Mouse (Mus musculus) stomach, embryonic 15.5 days (tissue): ENCODE results near the gene Hivep1. TPM values are rescaled to one million over a fixed set of nuclear protein-coding genes. Genes with fewer than 3 reads are reported as not detected.
A peak's percentile ranks its signal among the peaks of the same experiment; 100 is the strongest.

ENCODE experiments used
- ATAC-seq: fragments of 200-750 bp; cut with Nextera tagmentation; 2 replicates; pipeline ENCODE4 v1.8.0; 2017; ENCODE audit warnings: low read depth, moderate number of reproducible peaks, moderate TSS enrichment; ENCODE audit not compliant: insufficient read depth, low FRiP score
- H3K27ac ChIP-seq: fragments of 300-500 bp; sonication (generic); 2 replicates; pipeline ENCODE4 v1.5.1; 2015; ENCODE audit warnings: mild to moderate bottlenecking, inconsistent platforms
- H3K27me3 ChIP-seq: fragments of 300-500 bp; sonication (generic); replicated peaks from 2 replicates; pipeline ENCODE4 v1.6.1; 2015; ENCODE audit warnings: inconsistent platforms
- H3K36me3 ChIP-seq: fragments of 300-500 bp; sonication (generic); 2 replicates; pipeline ENCODE4 v1.6.1; 2015; ENCODE audit warnings: inconsistent platforms
- H3K4me1 ChIP-seq: fragments of 300-500 bp; sonication (generic); 2 replicates; pipeline ENCODE4 v1.6.1; 2015; ENCODE audit warnings: inconsistent platforms
- H3K4me2 ChIP-seq: fragments of 300-500 bp; sonication (generic); 2 replicates; pipeline ENCODE4 v1.6.1; 2015; ENCODE audit warnings: mild to moderate bottlenecking, inconsistent platforms
- H3K4me3 ChIP-seq: fragments of 300-500 bp; sonication (generic); replicated peaks from 2 replicates; pipeline ENCODE4 v1.5.1; 2015; ENCODE audit warnings: inconsistent platforms
- H3K9ac ChIP-seq: fragments of 300-500 bp; sonication (generic); 2 replicates; pipeline ENCODE4 v1.6.1; 2015; ENCODE audit warnings: inconsistent platforms
- H3K9me3 ChIP-seq: fragments of 300-500 bp; sonication (generic); 2 replicates; pipeline ENCODE4 v1.6.1; 2016; ENCODE audit warnings: inconsistent platforms
- WGBS: fragments of 180-500 bp; shearing (Covaris S2); methylation state at CpG from one replicate; pipeline ENCODE4 v1.1.7; 2015; 5-methylcytosine and 5-hydroxymethylcytosine counted together
- polyA plus RNA-seq: library from polyadenylated mRNA; unstranded; fragments of >200 nt; fragmentation: Nextera tagmentation; extraction: Ambion mirVana; gene quantifications from 2 replicates; pipeline ENCODE4 v1.2.1, GENCODE M21; 2015

Hivep1 gene
- polyA plus RNA-seq, 1 experiment from 2014 or later, result 9.4 TPM

DNA sequence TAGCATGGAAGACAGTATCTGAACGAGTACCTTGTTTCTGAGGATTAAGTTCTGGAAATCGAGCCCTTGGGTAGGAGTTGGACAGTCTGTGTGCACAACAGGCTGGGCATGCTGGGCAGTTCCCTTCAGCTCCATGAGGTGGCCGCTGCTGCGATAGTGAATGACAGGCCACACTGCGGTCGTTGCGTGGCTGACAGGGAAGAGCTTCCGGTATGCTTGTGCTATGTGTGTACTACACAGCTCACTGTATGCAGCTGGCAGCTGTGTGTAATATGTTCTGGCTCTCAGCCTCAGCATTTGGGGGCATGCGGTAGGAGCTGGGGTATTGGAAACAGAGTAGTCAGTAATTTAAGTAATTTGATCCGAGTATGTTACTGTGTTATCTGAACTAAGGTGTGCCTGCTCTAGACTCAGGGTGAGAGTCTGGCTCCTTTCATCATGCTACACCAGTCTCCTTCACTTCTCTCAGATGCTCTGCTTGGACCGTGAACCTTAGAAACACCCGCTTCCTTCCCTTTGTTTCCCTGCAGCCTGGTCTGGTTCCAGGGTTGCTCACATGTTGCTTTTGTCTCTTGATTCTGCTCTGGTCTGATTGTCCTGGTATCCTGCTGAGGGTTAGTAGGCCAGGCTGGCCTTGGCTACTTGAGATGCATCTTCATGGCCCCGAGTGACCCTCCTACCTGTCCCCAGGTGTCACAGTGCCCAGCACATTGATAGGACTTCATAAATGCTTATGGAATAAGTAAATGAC lies 49.8 kb downstream of the Hivep1 start:
- H3K27me3 ChIP-seq, result no peaks in the 10 kb centered on the region
- WGBS, result 48% methylated on average over 13 of the region's 13 CpGs
- H3K4me3 ChIP-seq, result no peak overlapping the region
- H3K9ac ChIP-seq, result no peak overlapping the region
- ATAC-seq, result no peak
- H3K4me2 ChIP-seq, result no peak overlapping the region
- H3K36me3 ChIP-seq, result no peaks in the 10 kb centered on the region
- H3K27ac ChIP-seq, result no peak overlapping the region
- peaks cover 12% of the 10 kb centered on the region; the same call in 1 of the 2 replicates for H3K4me1 ChIP-seq
- H3K9me3 ChIP-seq, result no peaks in the 10 kb centered on the region

DNA sequence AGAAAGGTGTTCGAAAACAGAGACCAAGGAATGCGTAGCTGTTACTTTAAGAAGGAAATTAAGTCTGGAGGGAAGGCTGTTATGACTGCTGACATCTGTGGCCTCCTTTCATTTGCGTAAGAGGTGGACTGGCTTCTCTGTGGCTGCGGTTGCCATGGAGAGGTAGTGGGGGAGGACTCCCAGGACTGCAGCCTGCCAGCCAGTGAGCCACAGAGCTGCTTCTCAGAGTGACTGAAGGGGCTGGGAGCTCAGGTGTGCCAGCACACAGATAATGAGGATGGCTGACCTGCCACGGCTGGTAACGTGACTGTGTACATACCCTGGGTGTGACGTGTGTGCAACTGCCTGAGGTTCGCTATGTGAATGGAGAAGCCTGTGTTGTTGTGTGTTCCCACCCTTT lies 51.2 kb downstream of the Hivep1 start:
- H3K4me2 ChIP-seq, result peak overlapping the region; percentile 27; the same call in 1 of the 2 replicates
- ATAC-seq, result peak; percentile 82; the same call in 1 of the 2 replicates
- H3K4me1 ChIP-seq, result peaks cover 12% of the 10 kb centered on the region; the same call in 1 of the 2 replicates
- no peak overlapping the region for H3K9ac ChIP-seq
- no peak overlapping the region for H3K4me3 ChIP-seq
- no peaks in the 10 kb centered on the region for H3K36me3 ChIP-seq
- H3K27ac ChIP-seq, result no peak overlapping the region
- H3K27me3 ChIP-seq, result no peaks in the 10 kb centered on the region
- WGBS, result 26% methylated on average over 8 of the region's 8 CpGs
- no peaks in the 10 kb centered on the region for H3K9me3 ChIP-seq

DNA sequence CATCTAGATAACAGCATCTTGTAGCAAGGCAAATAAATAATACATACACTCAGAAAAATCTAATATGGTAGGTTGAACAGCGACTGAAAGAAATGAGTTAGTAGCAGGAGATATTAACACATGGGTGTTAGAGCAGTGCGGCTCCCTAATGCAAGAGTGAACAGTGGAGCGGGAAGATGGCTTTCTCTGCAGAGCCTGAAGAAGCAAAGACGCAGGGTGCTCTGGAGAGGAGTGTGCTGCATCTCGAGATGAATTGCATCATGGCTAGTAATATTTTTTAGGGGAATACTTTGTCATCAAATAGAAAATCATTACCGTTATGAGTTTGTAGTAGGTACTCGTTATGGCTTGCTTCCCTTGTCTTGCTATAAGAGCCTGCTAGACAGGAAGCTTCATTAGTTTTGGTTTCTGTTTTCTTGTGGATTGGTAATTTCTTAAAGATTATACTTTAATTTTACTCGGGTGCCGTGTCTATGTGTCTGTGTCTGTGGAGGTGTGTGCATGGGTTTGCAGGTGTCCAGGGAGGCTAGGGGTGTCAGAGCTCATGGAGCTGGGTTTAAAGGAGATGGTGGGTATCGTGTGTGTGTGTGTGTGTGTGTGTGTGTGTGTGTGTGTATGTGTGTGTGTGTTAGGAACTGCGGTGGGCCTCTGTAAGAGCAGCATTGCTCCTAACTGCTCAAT lies 51.8 kb downstream of the Hivep1 start:
- no peak for ATAC-seq
- Histone ChIP-seq H3K36me3 (no peaks in the 10 kb centered on the region), H3K27me3 (no peaks in the 10 kb centered on the region), H3K9me3 (no peaks in the 10 kb centered on the region), H3K4me1 (peaks cover 12% of the 10 kb centered on the region; the same call in 1 of the 2 replicates), H3K4me2 (no peak overlapping the region), H3K4me3 (no peak overlapping the region), H3K9ac (no peak overlapping the region), H3K27ac (no peak overlapping the region)
- WGBS, result 65% methylated on average over 11 of the region's 11 CpGs

DNA sequence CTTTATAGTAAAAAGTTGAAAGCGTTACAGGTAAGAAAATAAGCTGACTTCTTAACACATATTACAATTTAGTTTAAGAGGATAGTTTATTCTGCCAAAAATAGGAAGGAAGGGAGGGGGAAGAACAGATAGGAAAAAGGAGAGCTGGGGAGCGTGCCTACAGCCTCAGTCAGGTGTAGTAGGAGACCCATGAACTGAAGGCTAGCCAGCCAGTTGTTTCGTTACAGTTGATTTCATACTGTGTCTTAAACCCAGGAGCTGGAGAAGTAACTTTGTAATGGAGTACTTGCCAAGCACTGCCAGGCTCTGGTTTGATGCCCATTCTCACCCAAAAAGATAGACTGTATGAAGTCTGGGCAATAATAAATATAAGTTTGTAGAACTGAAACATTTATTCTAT lies 52.5 kb downstream of the Hivep1 start:
- no peak for ATAC-seq
- Histone ChIP-seq H3K4me2 (no peak overlapping the region), H3K9me3 (no peaks in the 10 kb centered on the region), H3K27me3 (no peaks in the 10 kb centered on the region), H3K36me3 (no peaks in the 10 kb centered on the region), H3K4me1 (peaks cover 12% of the 10 kb centered on the region; the same call in 1 of the 2 replicates), H3K9ac (no peak overlapping the region), H3K27ac (no peak overlapping the region), H3K4me3 (no peak overlapping the region)
- WGBS, result 88% methylated on average over 3 of the region's 3 CpGs

DNA sequence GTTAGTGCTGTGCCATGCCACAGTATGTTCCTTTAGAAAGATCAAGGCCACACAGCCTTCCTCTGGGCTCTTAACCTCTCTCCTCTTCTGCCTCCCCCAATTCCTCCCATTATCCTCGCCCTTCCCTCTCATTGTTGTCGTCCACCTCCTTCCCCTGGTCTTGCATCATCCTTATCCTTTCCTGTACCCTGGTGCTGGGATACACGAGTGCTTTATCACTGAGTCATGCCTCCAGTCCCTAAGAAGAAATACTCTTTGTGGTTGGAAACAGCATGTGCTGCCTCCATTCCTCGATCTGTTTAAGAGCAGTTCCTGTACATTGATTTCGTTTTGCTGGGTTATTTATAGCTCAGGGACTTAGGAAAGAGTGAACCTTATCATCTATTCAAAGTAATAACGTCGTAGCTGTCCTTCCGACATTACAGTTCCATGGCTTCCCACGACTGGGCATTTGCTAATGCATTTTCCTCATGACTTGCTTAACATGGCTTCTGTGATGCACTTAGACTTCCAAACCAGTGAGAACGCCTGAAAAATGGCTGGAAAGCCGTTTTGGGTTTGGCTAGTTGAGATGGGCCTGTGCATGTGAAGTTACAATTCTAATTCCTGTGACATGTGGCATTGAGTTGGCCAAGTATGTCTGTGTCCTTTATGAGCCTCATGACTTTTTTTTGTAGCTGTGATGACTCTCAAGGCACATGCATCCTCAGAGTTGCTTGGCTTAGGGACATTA lies 56.8 kb downstream of the Hivep1 start:
- no peak overlapping the region for H3K9ac ChIP-seq
- ATAC-seq, result no peak
- H3K4me3 ChIP-seq, result no peak overlapping the region
- no peak overlapping the region for H3K4me2 ChIP-seq
- H3K9me3 ChIP-seq, result no peaks in the 10 kb centered on the region
- WGBS, result 60% methylated on average over 11 of the region's 11 CpGs
- peaks cover 3% of the 10 kb centered on the region; the same call in 1 of the 2 replicates for H3K4me1 ChIP-seq
- no peaks in the 10 kb centered on the region for H3K36me3 ChIP-seq
- H3K27me3 ChIP-seq, result no peaks in the 10 kb centered on the region
- H3K27ac ChIP-seq, result no peak overlapping the region

DNA sequence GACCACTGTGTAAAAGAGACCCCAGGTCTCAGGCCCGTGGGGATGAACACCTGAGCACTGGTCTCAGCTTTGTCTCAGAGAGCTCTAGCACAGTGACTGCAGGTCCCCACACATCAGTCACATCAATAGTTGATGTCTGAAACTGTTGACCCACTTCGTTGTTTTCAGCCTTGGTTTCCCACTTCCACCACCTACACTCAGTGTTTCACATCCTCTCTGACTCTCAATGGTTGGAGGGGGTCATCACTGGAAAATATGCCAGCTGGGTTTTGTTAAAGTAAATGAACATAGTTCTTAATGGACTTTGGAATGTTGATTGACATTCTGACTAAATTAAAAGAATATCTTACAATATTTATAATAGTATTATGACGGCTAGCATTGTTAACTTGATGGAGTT lies 58.6 kb downstream of the Hivep1 start:
- H3K27me3 ChIP-seq, result no peaks in the 10 kb centered on the region
- H3K9ac ChIP-seq, result no peak overlapping the region
- H3K27ac ChIP-seq, result no peak overlapping the region
- no peak for ATAC-seq
- H3K9me3 ChIP-seq, result no peaks in the 10 kb centered on the region
- H3K4me1 ChIP-seq, result peaks cover 3% of the 10 kb centered on the region; the same call in 1 of the 2 replicates
- no peak overlapping the region for H3K4me2 ChIP-seq
- WGBS, result 88% methylated on average over 3 of the region's 3 CpGs
- no peaks in the 10 kb centered on the region for H3K36me3 ChIP-seq
- no peak overlapping the region for H3K4me3 ChIP-seq

DNA sequence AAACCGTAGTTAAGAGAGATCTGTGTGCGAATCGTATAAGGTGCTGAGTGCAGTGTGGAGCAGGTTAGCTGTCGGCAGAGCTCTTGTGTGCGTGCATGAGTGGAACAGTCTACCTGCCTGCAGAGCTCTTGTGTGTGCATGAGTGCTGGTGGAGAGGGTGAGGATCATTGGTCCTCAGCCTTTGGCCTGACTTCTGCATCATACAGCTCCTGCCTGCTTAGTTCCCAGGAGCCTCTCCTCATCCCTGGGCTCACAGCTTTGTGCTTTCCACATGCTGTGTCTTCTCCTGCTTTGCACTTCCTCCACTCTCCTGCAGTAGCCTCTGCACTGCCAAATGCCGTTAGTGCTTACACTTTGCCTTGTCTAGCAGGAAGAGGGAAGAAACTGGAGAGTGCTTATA lies 60.2 kb downstream of the Hivep1 start:
- no peak for ATAC-seq
- Histone ChIP-seq H3K4me3 (no peak overlapping the region), H3K27me3 (no peaks in the 10 kb centered on the region), H3K4me2 (no peak overlapping the region), H3K9me3 (no peaks in the 10 kb centered on the region), H3K36me3 (no peaks in the 10 kb centered on the region), H3K27ac (no peak overlapping the region), H3K4me1 (peaks cover 3% of the 10 kb centered on the region; the same call in 1 of the 2 replicates), H3K9ac (no peak overlapping the region)
- WGBS, result 82% methylated on average over 6 of the region's 6 CpGs

DNA sequence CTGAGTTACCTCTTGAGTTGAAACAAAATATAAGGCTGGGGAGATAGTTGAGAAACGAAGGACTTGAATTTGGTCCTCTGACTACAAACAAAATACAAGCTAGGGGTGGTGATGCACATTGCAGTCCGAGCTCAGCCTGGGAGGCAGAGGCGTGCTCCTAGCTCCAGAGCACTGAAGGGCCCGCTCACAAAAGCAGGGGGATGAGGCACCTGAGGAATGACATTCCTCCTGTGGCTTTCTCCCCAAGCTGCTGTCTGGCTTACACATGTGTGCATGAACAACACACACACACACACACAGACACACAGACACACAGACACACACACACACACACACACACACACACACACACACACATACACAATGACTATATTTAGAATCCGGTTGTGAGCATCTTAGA lies 60.9 kb downstream of the Hivep1 start:
- ATAC-seq, result no peak
- H3K27me3 ChIP-seq, result no peaks in the 10 kb centered on the region
- no peak overlapping the region for H3K9ac ChIP-seq
- 68% methylated on average over 5 of the region's 5 CpGs for WGBS
- peaks cover 3% of the 10 kb centered on the region; the same call in 1 of the 2 replicates for H3K4me1 ChIP-seq
- H3K4me2 ChIP-seq, result no peak overlapping the region
- no peak overlapping the region for H3K27ac ChIP-seq
- no peak overlapping the region for H3K4me3 ChIP-seq
- no peaks in the 10 kb centered on the region for H3K36me3 ChIP-seq
- H3K9me3 ChIP-seq, result no peaks in the 10 kb centered on the region

DNA sequence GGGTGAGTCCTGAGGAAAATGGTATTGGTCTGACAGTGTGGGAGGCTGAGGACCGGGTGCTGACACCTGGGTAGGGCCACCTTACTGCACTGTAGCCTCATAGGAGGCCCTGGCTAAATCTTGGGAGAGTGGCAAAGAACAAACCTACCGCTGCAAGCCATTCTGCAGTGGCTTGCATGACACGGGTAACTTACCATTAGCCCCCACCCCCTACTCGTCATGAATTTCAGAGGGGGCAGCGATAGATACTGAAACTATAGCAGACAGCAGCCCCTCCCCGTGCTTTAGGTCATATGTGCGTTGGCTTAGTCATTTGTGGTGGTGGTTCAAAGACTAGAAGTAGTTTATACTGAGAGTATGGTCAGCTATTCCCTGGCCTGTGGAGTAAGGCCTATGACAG lies 61.8 kb downstream of the Hivep1 start:
- Histone ChIP-seq H3K4me2 (no peak overlapping the region), H3K9me3 (no peaks in the 10 kb centered on the region), H3K36me3 (no peaks in the 10 kb centered on the region), H3K27ac (no peak overlapping the region), H3K9ac (no peak overlapping the region), H3K4me3 (no peak overlapping the region), H3K4me1 (peaks cover 3% of the 10 kb centered on the region; the same call in 1 of the 2 replicates), H3K27me3 (no peaks in the 10 kb centered on the region)
- 89% methylated on average over 7 of the region's 7 CpGs for WGBS
- no peak for ATAC-seq

DNA sequence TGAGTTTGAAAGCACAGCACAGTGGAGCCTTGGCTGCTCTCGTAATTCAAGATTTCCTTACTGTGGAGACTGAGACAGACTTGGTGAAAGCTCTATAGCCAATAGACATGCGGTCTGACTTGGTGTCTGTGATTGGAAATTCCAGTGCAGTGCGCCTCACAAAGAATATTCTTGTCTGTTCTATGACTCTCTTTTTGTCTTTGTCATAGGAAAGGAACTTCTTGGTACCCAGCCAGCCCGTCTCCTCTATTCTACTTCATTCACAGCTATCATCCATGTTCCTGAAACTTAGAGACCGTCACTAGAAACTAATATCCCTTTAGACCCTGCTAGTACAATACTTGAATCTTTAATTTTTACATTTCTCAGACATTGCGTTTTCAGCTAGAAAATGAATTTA lies 64.5 kb downstream of the Hivep1 start:
- no peak for ATAC-seq
- no peak overlapping the region for H3K4me2 ChIP-seq
- no peaks in the 10 kb centered on the region for H3K27me3 ChIP-seq
- no peaks in the 10 kb centered on the region for H3K36me3 ChIP-seq
- no peak overlapping the region for H3K27ac ChIP-seq
- H3K9me3 ChIP-seq, result no peaks in the 10 kb centered on the region
- WGBS, result 82% methylated on average over 6 of the region's 6 CpGs
- no peak overlapping the region for H3K4me3 ChIP-seq
- H3K9ac ChIP-seq, result no peak overlapping the region
- peaks cover 3% of the 10 kb centered on the region; the same call in 1 of the 2 replicates for H3K4me1 ChIP-seq

DNA sequence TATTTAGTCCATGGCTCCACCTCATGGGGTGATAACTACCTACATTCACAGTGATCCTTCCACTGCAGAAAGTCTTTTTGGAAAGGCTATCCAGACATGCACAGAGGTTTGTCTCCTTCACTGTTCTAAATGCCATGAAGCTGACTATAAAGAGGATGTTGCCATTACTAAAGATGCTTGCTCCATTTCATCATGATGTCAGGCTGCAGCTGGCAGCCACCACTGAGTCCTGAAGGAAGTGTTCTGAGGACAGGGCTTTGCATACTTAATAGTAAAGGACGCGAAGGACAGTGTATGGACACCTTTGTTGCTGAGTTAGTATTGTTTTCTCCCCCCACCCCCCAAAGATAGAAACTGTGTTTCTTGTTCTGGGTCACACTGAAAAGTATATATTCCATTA lies 67.2 kb downstream of the Hivep1 start:
- Histone ChIP-seq H3K4me1 (no peaks in the 10 kb centered on the region), H3K4me3 (no peak overlapping the region), H3K9ac (no peak overlapping the region), H3K4me2 (no peak overlapping the region), H3K27me3 (no peaks in the 10 kb centered on the region), H3K36me3 (no peaks in the 10 kb centered on the region), H3K27ac (no peak overlapping the region), H3K9me3 (no peaks in the 10 kb centered on the region)
- no peak for ATAC-seq
- WGBS, result 86% methylated on average over 2 of the region's 2 CpGs
